Mouse (Mus musculus) c-Kit-positive CD71-positive TER-119-positive erythroid progenitor cells, embryonic 14.5 days (primary cell): ENCODE results near the gene Asna1.

Experiments
- DNase-seq: peaks from one replicate; pipeline ENCODE4 v3.0.0-alpha.2; 2013; ENCODE audit warnings: low spot score

Asna1 gene

DNA sequence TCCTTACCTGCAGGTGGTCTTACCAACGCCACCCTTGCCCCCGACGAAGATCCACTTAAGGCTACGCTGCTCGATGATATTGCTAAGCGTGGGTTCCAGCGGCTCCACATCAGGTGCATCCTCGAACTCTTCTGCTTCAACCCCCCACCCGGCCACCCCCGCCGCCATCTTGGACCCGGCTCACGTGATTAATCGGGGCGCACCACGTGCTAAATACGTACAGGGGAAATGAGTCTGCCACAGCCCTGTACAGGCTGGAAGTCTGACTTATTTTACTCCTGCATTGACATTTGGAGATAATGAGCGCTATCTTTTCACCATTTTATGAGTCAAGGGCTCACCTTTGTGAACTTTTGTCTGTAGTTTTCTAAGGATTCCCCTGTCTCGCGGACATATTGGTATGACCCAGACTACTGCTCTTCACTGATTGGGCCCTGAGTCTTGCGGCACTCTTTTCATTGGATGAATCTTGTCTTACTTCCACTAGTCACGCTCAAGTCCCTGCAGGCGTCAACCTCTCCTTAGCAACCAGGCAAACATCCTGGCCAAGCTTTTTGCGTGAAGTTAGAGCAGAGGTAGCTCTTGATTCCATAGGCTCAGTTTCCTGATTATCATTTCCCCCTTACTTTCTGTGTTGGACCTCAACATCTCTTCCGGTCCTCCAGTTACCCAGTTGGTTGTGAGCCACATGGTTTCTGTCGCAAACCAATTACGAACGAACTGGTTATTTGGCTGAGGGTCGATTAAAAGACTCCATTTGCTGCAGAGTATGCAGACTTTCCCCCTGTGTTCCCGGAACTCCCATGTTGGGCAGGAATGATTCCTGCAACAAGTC, at the start of gene Asna1:
Gene Asna1, minus strand, starts transcription at position 184 of the 835 bp plus-strand sequence.
- peak; percentile 92 for DNase-seq

DNA sequence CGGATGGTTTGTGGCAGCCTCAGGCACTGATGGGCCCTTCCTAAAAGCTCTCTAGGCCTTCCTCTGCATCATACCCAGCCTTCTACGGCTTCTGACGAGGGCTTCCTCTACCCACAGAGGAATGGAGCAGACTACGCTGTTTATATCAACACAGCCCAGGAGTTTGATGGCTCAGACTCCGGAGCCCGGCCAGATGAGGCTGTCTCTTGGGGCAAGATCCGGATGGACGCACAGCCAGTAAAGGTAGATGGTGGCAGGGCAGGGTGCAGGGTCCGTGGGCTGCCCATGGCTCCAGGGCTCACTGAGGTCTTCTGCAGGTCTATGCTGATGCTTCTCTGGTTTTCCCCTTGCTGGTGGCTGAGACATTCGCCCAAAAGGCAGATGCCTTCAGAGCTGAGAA, 49.5 kb upstream of the Asna1 start:
- DNase-seq: no peak

DNA sequence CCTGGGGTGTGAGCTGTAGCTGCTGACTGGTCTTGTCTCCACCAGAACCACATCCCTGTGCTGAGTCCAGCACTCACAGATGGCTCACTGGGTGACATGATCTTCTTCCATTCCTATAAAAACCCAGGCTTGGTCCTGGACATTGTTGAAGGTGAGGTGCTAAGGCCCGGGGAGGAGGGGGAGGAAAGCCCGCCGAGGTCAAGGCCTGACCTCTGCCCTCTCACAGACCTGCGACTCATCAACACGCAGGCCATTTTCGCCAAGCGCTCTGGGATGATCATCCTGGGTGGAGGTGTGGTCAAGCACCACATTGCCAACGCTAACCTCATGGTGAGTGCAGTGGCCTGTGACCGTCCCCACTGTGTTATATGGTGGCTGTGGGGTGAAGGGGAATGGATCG, 49.1 kb upstream of the Asna1 start:
- DNase-seq: no peak

DNA sequence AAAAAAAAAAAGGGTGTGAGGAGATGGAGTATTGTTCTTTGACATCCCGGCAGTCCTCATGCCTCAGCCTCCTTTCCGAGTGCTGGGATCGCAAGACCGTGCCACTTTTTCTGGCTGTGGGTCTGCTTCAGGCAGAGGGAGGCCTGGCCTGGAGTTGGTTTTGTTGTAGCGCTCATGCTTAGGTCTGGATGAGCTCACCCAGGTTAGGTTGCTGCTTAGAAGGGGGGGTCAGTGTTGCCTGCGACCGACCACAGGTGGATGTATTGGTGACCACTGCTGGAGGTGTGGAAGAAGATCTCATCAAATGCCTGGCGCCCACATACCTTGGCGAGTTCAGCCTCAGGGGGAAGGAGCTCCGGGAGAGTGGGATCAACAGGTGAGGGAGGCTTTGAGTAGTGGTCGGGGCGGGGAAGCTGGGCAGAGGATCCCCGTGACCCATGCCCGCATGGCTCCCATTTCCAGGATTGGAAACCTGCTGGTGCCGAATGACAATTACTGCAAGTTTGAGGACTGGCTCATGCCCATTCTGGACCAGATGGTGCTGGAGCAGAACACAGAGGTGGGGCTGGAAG, 48.0 kb upstream of the Asna1 start:
- no peak for DNase-seq

DNA sequence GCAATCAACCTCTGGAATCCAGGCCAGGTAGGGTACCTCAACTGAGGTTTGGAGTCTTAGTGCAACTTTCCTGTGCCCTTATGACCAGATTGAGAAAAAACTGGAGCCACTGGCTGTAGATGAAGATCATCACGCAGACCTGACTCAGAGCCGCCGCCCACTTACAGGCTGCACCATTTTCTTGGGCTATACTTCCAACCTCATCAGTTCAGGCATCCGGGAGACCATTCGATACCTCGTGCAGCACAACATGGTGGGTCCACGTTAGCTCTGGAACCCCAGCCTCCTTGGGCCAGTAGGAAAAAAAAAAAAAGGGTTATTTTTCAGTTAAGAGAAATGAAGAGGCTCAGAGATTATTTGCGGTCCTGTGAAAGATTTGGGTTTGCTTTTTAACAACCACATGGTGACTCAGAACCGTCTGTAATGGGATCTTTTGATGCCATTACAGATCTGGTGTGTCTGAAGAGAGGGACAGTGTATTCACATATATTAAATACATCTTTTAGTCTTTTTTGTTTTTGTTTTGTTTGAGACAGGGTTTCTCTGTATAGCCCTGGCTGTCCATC, 47.4 kb upstream of the Asna1 start:
- DNase-seq: no peak

DNA sequence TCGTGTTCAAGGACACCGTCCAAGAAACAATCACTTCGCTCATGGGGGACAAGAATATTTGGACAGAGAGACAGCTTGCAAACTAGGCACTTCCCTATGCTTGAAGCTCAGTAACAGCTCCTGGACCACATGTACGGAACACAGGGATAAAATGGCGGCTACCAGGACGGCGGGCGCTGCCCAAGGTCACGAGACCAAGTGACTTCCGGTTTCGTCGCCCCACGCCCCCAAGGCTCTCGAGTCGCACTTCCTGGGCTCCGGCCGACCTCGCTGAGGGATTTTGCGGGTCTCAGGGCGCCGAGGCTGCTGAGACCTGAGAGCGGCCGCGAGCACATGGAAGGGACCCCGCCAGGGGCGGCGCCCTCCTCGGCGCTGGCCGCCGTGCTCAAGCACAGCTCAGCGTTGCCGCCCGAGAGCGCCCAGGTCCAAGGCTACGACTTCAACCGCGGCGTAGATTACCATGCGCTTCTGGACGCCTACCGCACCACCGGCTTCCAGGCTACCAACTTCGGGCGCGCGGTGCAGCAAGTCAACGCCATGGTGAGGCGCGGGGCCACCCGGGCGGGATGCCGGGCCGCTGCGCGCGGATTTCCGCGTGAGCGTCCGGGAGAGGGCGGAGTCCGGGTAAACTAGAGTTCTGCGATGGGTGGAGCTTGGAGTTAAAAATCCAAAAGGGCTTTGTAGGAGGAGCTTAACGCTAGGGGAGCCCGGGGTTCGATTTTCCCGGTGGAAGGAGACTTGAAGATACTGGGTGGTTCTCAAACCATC, 46.6 kb upstream of the Asna1 start, which contains the start of gene Dhps:
Gene Dhps, plus strand, starts transcription at position 244 of the 768 bp plus-strand sequence.
- peak; percentile 83 for DNase-seq

DNA sequence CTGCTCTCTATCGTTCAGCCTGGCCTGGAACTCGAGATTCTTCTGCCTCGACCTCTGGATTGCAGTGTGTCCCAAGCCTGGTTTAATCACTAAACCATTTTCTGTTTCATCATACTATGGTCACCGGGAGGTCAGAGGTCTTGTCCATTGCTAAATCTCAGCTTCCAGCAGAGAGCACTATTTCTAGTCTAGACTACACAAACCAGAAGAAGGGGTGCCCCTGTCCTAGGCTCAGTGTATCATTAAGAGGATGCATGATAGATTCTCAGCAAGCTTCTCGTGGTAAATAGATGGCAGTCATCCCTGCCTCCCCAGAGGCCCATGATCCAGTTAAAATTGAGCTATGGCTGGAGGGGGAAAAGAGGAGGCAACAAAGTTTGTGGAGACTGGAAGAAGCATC, 46.0 kb upstream of the Asna1 start:
- DNase-seq: no peak

DNA sequence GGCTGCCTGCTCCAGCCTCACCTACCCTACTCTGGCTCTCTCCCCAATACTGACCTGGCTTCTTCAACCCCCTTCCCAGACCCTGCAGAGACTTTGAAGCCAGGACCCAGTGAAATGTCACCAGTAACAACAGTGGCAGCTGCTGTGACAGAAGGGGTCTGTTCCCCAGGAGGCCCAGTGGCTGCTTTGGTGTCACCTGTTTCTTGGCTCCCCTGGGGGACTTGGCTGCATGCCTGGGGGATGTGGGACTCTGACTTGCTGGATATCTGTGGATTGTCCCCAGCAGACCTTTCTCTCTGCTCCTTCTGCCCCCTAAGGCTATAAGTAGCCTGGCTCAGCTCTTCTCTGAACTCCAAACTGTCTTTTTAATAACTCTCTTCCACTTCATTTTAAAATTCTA, 42.9 kb upstream of the Asna1 start, which contains the start of gene Gm5741:
Gene Gm5741, minus strand, starts transcription at position 1 of the 400 bp plus-strand sequence.
- DNase-seq: no peak

DNA sequence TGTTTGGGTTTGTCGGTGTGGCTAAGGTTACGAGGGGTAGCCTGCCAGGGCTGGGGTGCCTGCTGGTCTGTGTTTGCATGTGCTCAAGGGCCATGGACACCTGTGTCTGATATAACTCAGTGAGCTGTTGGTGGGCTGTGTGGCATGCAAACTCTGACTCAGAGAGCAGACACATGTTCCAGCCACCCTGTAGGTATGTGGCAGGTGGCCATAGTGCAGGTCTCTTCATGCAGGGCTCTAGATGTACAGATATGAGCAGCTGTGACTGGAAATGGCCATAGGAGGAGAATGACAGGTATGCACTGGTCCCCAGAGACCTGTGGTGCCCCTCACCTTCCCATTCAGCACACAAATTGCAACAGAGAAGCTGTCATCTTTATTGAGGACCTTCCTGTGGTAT, 42.1 kb upstream of the Asna1 start:
- DNase-seq: no peak

DNA sequence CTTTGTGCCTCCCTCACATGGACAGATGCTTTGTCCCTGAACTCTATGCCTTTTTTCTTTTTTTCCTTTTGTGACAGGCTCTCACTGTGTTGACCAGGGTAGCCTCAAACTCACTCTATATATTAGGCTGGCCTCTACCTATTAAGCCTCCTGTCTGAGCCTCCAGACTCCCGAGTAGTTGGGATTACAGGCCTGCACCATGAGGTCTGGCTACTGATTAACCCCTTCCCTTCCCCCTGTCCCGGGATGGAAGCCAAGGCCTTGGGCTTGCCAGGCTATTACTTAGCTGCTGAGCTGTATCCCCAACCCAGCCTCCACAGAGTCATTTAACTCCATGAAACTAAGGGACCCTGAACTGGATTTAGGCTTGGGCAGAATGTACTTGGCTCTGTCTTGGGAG, 40.1 kb upstream of the Asna1 start:
- DNase-seq: no peak

DNA sequence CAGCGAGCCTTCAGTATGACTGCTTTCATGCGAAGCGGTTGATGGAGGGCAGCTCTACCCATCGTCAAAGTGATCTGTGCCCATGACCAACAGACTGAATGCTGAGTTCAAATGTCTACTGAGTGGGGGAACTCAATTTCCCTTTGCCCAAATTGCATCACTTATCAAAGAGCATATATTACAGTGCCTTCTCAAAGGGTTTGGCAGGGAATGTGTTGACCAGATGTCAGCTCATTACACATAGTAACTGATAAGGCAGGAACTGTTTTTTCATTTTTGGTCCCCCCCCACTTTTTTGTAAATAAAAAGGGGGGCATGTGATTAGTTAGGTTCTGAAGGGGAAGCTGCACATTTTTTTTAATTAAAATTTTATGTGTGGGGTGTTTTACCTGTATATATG, 37.5 kb upstream of the Asna1 start:
- DNase-seq: no peak

DNA sequence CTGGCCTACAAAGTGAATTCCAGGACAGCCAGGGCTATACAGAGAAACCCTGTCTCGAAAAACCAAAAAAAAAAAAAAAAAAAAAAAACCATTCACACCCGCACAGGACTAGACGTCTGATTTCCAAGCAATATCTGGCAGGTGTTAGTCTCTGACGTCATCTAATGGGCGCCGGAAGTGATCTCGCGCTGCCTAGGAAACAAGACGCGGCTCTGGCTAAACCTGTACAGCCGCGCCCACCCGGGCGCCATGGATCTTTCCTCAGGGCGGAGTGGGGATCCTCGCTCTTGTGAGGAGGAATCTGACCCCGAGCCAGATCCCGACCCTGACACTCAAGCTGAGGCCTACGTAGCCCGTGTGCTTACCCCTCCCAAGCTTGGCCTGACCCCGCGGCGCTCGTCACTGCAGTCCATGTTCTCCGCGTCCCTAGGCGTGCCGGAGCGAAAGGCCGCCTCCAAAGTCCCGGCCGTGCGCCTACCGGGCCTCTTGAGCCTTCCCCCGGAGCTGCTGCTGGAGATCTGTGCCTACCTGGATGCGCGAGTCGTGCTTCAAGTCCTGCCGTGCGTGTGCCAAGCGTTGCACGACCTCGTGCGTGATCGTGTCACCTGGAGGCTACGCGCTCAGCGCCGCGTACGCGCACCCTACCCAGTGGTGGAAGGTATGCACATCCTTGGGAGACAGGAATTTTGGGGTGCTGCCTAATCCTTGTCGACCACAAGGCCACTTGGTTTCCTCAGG, 35.0 kb upstream of the Asna1 start, which contains the start of gene Fbxw9:
Gene Fbxw9, plus strand, starts transcription at position 177 of the 738 bp plus-strand sequence.
- peak; percentile 90 for DNase-seq

DNA sequence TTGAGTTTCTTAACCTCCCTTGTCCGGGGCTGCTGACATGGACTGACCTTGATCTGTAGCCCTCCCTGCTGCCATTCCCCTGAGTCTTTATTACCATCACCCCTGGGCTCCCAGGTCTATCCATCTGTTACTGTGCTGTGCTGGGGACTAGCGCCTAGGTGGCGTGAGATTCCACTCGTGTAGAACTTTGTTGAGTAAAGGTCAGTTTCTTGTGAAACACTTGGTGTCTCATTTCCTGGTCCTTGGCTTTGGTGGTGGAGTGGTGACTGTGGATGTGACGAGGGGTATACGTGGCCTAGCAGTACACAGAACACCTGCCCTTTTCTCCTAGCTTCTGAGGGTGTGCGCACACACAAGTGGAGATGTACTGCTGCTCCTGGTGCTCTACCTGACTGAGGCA, 32.3 kb upstream of the Asna1 start:
- no peak for DNase-seq

DNA sequence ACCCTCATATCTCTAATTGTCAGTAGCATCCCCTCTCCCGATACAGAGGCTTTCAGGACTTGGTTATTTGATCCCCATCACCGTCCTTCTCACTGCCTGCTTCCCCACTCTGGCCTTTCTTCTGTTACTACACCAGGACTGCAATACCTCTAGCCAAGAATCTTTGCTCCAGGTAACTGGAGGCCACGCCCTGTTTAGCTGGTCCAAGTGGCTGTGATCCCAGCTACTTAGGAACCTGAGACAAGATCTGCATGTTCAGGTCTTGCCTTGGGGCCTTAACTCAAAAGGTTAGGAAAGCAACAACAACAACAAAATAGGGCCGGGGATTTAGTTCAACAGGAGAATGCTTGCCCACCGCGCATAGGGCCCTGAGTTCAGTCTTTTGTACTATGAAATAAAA, 18.5 kb upstream of the Asna1 start:
- no peak for DNase-seq

DNA sequence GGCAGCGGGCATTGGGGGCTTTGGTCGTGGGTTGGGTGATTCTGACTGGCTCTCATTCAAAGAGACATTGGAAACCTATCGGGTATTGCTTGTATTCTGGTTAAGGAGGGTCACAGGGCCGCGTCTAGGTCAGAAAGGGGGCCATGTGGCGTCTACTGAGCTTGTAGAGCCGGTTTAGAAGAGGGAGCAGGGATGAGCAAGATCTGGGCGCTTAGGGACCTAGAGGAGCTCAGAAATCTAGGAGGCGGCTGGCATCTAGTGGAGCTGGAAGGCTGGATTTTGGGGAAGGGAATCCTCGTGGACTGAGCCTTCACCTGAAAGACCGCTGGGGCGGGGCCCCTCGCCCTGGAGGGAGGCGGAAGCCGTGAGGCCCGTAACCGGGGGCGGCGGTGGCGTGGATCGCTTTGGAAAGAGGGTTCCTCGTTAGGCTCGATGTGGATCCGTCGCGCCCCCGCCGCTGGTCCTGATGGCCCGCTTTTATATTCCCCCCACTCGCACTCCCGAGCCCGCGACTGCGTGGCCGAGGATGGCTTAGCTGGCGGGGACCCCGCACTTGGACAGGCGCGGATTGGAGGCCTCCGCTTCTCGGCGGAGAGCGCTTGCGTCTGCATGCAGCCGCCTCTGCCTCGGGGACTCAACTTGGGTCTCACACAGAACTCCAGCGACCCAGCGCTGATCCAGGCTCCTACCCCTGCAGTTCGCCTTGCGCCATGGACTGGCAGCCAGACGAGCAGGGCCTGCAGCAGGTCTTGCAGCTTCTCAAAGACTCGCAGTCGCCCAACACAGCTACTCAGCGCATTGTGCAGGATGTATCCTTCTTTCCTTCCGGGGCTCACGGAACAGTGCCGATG, 12.8 kb upstream of the Asna1 start:
- DNase-seq: peak; percentile 64

DNA sequence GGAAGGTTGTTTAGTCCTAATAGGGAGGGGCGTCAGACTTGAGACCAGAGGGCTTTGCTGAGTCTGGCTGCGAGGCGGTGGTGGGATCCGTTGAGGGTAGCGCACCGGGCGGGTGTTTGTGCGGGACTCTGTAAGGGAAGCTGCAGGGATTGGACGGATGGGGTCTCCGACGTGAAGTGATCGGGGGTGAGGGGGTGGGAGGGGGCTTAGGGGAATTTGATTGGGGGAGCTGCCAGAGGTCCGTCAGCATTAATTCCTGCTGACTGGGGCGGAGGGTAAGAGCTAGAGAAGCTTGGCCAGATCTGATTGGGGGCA, 12.2 kb upstream of the Asna1 start:
- no peak for DNase-seq

DNA sequence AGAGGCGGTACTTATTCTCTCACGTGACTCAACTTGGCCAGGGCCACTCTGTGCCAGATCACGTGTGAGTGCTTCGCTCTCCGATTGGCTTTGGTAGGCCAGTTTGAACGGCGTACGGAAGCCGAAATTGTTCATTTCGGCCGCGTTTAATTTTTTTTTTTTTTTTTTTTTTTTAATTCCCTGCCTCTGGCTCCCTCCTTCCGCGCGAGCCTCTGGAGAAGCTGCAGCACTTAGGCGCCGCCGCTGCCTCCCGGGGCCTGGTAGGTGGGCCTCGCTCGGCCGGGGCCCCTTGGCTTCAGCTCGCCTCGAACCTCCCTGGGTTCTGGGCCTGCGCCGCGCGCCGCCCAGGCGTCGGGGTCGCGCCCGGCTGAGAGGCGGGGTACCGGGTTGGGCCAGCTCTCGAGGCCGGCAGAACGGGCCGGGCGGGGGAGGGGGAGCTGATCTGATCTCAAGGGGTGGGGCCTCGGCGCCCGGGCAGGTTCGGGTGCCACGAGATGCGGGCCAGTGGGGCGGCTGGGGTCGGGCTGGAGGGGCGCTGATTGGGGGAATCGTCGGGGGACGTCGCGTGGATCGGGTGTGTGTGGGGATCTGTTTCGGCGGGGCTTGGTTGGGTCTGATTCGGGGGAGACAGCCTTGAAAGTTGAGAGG, 11.8 kb upstream of the Asna1 start, which contains the start of gene Tnpo2:
Gene Tnpo2, plus strand, starts transcription at position 198 of the 648 bp plus-strand sequence.
- DNase-seq: peak; percentile 95

DNA sequence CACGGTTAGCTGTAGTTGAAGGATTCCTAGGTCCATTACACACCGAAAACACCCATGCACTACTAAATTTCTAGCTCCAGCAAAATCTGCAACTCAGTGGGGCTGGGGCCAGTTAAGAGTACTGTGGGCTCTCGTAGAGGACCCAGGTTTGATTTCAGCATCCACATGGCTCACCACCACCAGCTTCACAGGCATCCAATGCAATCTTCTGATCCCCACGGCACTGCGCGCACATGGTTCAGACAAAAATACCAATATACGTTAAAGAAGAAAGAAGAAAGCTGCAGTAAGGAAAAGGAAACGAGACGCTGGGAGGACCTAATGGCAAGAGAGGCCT, 11.3 kb upstream of the Asna1 start:
- DNase-seq: no peak

DNA sequence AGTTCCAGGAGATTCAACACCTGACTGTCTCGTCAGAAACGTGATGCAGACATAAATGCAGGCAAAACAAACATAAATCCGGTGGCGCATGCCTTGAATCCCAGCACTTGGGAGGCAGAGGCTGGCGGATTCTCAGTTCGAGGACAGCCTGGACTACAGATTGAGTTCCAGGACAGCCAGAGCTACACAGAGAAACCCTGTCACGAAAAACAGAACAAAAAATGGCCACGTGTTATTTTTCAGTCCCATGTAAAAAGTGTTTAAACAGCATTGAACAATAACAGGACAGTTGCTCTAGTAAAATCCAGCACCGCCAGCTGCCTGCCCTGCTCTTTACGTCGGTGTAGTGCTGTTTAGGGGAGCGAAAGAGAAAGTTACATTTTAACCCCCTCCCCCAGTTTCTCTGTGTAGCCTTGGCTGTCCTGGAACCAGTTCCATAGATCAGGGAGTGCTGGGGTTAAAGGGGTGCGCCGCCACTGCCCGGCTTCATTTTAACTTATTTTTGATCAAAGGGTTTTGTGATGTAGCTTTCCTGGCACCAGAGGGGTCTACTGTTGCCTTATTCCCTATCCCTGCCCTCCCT, 10.7 kb upstream of the Asna1 start:
- DNase-seq: peak; percentile 40

DNA sequence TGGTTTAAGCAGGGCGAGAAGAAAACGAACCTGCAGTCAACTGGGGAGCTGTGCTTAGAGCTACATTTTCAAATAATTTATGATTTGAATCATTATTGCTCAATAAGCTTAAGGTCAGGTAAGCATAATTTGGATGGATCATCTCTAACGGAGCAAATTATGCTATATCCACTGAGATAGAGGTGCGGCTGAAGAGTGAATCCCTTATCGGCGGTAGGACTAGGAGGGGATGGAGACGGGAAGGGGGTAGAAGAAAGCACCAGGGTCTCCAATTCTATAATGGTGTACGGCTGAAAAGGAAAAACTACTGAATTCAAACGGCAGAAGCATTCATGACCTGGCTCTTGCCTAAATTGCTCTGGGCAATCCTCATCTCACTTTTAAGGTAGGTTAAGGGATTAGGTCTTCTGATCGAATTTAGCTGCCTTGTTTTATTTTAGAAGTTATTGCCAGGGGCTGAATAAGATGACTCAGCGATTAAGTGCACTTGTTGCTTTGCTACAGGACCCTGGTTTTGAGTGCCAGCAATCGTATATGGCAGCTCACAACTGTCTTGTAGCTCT, 10.2 kb upstream of the Asna1 start:
- peak; percentile 27 for DNase-seq
